Mouse (Mus musculus): Measurements from ENCODE around the gene Pcx.

Gene Pcx

GRCm38 (mm10) chr19:4619461-4619860 is 109.2 kb downstream of the Pcx start:
- no peak for DNase-seq (ENCODE audit: extremely low spot score, low spot score)

- DNase-seq (ENCODE audit: extremely low spot score, low spot score) = no peak
Measured at GRCm38 (mm10) chr19:4620721-4621120, 110.4 kb downstream of the Pcx start.

- no peak for DNase-seq (ENCODE audit: extremely low spot score, low spot score)
Measured at GRCm38 (mm10) chr19:4622780-4623179, 112.5 kb downstream of the Pcx start.

- no peak for DNase-seq (ENCODE audit: extremely low spot score, low spot score)
Measured at GRCm38 (mm10) chr19:4623419-4623818, 113.1 kb downstream of the Pcx start.

- no peak for DNase-seq (ENCODE audit: extremely low spot score, low spot score)
Measured at GRCm38 (mm10) chr19:4624006-4624405, 113.7 kb downstream of the Pcx start.

- DNase-seq (ENCODE audit: extremely low spot score, low spot score) = no peak
Measured at GRCm38 (mm10) chr19:4624406-4625178, 114.3 kb downstream of the Pcx start.

- DNase-seq (ENCODE audit: extremely low spot score, low spot score) = peak; percentile 93
Measured at GRCm38 (mm10) chr19:4625179-4625828, 115.0 kb downstream of the Pcx start, which contains the start of gene Rce1. Gene Rce1, minus strand, starts transcription at chr19:4625641.

GRCm38 (mm10) chr19:4625829-4626535 is 115.7 kb downstream of the Pcx start:
- DNase-seq (ENCODE audit: extremely low spot score, low spot score) = no peak

GRCm38 (mm10) chr19:4628819-4629218 is 118.5 kb downstream of the Pcx start:
- DNase-seq (ENCODE audit: extremely low spot score, low spot score) = peak; percentile 70

GRCm38 (mm10) chr19:4635986-4636385 is 125.7 kb downstream of the Pcx start:
- no peak for DNase-seq (ENCODE audit: extremely low spot score, low spot score)

- DNase-seq (ENCODE audit: extremely low spot score, low spot score) = peak; percentile 41
Measured at GRCm38 (mm10) chr19:4644271-4644670, 134.0 kb downstream of the Pcx start.

GRCm38 (mm10) chr19:4646917-4647492 is 136.7 kb downstream of the Pcx start:
- no peak for DNase-seq (ENCODE audit: extremely low spot score, low spot score)

GRCm38 (mm10) chr19:4658156-4658555 is 147.9 kb downstream of the Pcx start:
- DNase-seq (ENCODE audit: extremely low spot score, low spot score) = no peak

GRCm38 (mm10) chr19:4666815-4667214 is 156.5 kb downstream of the Pcx start:
- no peak for DNase-seq (ENCODE audit: extremely low spot score, low spot score)

- no peak for DNase-seq (ENCODE audit: extremely low spot score, low spot score)
Measured at GRCm38 (mm10) chr19:4670776-4671175, 160.5 kb downstream of the Pcx start.

Measured in neural tube, embryonic 10.5 days (tissue).